Mouse (Mus musculus): ENCODE measurements around the gene Il1rapl2. TPM values are rescaled to one million over a fixed set of nuclear protein-coding genes. Genes with fewer than 3 reads are reported as not detected.

The Il1rapl2 gene
- polyA plus RNA-seq (2015; fragmentation: Nextera tagmentation; extraction: Ambion mirVana), result 0.32 and 0.62 TPM in 2 replicates

DNA sequence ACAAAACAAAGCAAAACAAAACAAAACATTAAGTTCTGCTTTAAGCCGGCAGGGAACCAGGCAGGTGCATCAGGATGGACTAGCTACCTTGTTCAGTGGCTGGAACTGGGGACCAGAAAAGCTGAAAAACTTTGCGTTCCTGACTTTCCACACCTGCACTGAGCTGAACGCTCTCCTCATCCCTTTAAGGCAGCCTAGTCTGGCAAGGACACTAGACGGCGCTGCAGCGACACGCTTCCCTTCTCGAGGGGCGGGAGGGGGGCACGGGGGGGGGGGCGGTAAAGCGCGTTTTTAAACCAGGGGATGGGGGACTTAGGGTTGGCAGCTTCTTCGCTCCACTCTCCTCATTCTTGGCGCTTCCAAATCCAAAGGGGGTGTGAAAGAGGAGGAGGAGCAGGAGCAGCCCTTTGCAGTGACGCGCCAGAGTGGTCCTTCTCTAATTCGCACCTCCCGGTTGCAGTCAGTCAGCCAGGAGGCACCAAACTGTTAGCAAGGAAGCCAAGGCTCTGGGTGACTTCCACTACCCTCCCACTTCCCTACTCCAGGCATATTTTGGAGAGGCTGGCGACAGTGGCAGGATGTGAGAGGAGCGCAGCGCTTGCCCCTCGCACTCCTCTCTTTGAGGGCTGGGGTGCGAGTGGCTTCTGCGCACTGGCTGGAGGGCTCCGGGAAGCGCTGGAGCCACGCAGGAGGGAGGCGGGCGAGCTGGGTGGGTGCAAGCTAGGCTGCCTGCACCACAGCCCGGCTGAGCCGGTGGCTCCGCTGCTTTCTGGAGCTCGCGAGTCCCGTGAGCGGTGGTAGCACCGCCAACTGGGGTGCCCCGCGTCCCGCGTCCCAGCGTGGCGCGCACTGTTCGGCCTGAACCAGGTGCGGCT lies at the start of gene Il1rapl2:
Il1rapl2 (plus strand) TSS at position 288 of the 875 bp plus-strand sequence.

GRCm38 (mm10) chrX:138209480-138209879 lies 639.1 kb downstream of the Il1rapl2 start, which contains the start of gene Tex13a:
Gene Tex13a, minus strand, starts transcription at chrX:138209580.

